Mouse (Mus musculus): ENCODE results near the gene Uba52. TPM values are rescaled to one million over a fixed set of nuclear protein-coding genes. Genes with fewer than 3 reads are reported as not detected.

The Uba52 gene
- total and polyA plus RNA-seq, 3 experiments, result 1,322 to 1,685 (median 1,627) TPM

DNA sequence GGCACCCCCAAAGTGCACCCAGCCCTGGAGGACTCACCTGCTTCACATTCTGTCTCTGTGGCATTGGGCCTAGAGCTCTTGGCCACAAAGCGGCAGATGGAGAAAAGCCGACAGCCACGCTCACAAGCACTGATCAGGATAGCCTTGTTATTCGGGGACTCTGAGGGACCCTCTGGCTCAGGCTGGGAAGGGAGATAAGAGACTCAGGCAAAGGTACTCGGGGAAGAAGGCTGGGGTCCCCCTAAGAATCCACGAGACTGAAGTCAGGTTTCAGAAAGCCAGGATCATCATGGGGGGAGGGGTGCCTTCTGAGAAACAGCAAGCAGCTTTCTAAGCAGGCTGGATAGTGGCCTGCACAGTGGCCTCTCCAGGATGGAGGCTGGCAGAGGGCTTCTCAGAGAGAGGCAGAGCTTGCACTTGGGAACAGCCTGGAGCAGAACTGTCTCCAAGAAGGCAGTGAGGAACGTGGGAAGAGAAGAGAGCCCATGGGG lies 24.4 kb downstream of the Uba52 start:
- no peak for DNase-seq

GRCm38 (mm10) chr8:70482943-70483342 lies 27.7 kb downstream of the Uba52 start:
- no peak for DNase-seq

DNA sequence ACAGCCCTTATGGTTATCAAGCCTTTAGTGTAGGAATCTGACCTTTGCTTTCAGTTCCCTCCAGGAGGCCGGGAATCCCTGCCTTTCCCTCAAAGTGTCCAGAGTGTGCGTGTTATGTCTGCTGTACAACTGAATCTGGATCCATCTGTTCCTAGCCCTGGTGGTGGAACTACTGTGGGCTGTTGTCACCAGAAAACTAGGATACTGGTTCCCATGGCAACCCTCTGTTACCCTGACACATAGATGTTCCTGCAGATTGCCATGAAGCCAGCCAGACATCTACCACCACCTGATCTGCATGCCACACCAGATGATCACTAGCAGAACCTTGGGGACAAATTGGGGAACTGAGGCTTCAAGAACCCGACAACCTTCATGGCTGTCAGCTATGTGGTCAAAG lies 28.7 kb downstream of the Uba52 start:
- DNase-seq, result no peak

GRCm38 (mm10) chr8:70477269-70477982 lies 33.2 kb downstream of the Uba52 start:
- DNase-seq, result no peak

DNA sequence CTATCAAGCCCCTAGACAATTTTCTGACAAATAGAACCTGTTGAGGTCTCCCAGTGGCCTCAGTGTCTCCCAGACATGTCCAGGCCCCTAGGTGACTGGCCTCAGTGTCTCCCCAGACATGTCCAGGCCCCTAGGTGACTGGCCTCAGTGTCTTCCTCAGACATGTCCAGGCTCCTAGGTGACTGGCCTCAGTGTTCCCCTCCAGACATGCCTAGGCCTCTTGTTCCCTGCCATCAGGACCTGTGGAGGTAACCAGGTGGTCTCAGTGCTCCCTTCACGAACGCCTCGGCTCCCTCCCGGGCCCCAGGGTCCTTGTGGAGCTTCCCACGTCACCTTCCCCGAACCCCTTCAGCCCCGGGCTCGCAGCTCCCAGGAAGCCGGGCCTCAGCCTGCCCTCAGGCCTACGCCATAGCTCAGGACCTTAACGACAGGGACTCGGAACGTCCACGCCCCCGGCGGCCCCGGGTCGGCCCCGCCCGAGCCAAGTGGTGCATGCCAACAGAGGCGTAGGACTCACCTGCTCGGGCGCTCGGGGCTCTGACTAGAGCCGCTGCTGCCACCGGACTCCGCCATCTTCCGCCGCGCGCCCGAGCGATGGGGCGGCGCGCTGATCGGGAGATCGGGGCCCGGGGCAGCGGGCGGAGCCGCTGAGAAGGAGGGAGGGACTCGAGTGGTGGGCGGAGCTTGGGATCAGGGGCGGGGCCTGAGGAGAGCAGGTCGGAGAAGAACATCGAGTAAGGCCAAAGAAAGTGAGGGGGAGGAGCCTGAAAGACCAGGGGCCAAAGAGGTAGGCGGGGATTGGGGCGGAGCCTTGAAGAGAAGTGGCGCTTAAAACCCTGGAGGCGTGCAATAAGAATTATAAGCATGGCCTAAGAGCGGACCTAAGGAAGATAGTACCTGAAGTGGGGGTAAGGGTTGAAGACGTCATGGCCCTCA lies 34.0 kb downstream of the Uba52 start, which contains the start of gene Klhl26:
Gene Klhl26 (minus strand): TSS at position 636 of the 936 bp plus-strand sequence.
- DNase-seq, result peak; percentile 98

GRCm38 (mm10) chr8:70471856-70472255 lies 38.7 kb downstream of the Uba52 start:
- no peak for DNase-seq

DNA sequence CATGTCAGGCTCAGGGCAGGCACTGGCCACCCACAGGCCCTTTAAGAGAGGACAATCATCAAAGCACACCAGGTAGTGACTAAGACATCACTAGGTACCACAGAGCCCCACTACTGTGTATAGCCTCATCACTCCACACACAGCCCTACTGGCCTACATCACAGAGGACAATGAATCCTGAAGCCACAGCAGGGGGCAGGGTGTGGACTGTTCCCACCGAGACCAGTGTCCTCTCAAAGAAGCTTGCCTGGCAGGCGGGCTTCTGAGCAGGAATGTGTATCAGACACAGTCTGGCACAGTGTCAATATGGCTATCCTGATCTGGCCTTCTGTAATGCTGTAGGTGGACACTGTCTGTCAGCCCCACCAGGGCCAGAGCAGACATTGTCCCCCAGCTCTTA lies 40.7 kb downstream of the Uba52 start:
- no peak for DNase-seq

DNA sequence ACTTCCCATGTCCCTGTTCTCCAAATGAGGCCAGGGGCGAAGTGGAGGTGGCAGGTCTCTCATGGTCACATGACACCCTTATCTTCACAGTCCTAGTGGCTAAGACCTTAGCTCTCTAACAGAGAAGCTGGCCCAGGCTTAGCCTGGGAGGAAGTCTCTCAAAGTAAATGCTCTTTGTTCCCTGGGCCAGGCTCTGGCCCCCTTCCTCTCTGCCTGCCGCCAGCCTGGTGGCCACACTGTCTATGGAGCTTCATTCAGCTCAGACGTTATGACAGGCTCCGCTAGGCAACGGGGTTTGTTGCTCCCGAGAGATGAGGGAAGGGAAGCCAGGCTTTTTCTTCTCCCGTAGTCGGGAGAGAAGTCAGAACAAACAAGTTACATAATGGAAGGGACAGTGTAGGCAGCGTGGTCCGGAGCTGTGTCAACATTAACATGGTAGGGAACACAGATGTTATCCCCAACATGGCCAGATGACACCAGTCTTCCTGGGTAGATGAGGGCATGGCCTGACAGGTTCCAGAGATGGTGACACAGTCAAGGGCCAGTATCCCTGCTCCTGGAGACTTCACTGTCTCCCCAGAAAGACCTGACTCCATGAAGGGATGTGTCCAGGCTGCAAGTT lies 41.2 kb downstream of the Uba52 start:
- DNase-seq, result no peak

DNA sequence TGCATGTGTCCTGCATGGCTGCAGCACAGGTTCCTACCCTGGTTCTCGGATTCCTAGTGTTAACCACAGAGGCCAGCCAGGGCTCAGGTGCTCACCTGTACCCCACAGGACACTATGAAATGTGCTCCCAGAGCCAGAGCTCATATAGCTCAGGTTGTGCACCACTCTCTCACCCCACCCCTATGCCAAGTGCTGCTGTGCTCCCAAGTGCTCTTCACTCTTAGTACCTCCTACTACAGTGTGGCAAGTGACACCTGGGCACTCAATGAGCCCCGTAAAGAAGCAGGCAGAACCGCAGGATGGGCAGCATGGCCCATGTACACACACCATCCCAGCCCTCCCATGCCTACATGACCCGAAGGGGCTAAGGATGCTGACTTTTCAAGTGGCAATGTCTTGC lies 41.9 kb downstream of the Uba52 start:
- DNase-seq, result no peak

GRCm38 (mm10) chr8:70467907-70468306 lies 42.7 kb downstream of the Uba52 start:
- no peak for DNase-seq

GRCm38 (mm10) chr8:70467229-70467725 lies 43.3 kb downstream of the Uba52 start:
- DNase-seq, result no peak

DNA sequence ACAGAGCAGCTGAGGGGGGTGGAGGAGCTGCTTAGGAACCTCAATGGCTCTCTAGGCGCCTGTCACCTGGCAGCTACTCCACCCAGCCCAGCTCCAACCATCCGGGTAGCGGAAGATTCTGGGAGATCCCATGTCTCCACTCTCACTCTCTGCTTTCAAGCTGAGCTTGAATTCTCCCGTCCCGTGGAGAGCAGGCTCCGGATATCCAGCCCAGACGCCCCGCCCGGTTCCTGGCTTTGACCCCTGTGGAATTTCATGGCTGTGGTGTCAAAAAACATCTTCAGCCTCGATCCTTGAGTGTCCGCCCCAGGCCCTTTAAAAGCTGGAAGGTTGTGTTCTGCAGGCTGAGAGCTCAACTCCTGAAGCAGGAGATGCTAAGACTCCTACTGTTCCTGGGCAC lies 43.8 kb downstream of the Uba52 start:
- no peak for DNase-seq

- DNase-seq, result no peak
Measured at GRCm38 (mm10) chr8:70466305-70466704, 44.3 kb downstream of the Uba52 start.

DNA sequence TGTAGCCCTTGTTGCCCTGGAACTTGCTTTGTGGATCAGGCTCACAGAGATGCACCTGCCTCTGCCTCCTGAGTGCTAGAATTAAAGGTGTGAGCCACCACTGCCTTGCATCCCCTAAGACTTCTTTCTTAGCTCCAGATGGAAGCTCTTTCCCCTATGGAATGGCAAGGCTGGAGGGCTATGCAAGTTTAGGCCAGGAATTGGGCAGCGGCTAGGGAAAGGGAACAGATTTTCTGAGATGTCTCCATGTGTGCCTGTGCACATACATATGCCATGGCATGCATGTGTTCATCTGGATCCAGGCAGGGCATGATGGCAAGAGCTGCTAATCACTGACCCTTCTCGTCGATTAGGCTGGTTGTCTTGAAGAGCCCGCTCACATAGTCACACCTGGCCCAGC lies 44.9 kb downstream of the Uba52 start:
- DNase-seq, result no peak

DNA sequence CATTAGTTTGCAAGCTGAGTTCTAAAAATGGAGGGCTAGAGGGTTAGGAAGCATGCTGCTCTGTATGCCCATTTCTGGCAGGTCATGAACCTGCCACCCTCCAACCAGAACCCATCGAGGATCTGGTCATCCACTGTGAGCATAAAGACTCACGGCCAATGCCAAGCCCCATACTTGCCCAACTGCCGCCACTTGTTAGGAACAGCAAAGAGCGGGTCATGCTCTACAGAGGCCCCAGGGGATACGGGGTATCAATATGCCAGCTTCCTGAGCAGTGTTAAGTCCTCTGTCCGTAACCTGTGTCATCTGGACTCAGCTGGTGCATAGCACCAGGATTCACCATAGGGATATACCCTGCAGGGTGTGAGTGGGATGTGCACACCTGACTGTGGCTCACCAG lies 46.4 kb downstream of the Uba52 start:
- no peak for DNase-seq

DNA sequence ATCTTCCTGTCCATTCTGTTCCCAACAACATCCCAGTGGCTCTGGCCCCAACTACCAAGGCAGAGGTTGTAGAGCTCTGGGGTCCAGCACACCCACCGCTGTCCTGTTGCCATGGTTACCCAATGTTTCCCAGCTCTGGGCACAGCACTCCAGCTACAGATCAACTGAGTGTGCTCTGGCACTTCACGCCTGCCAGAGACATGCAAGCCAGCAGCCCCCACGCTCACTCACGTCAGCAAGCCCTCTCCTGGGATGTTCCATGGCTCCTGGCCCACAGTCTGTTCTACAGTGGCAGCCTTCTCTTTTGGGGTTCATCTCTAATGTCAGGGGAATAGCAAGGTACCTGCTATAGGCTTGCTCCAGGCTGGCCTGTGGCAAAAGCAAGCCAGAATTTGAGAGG lies 47.3 kb downstream of the Uba52 start:
- no peak for DNase-seq

GRCm38 (mm10) chr8:70462516-70462813 lies 48.1 kb downstream of the Uba52 start:
- DNase-seq, result no peak

- DNase-seq, result peak; percentile 89
Measured at GRCm38 (mm10) chr8:70461765-70462515, 48.7 kb downstream of the Uba52 start.

GRCm38 (mm10) chr8:70460606-70461005 lies 50.0 kb downstream of the Uba52 start:
- peak; percentile 56 for DNase-seq

- peak; percentile 54 for DNase-seq
Measured at GRCm38 (mm10) chr8:70460199-70460598, 50.4 kb downstream of the Uba52 start.

- no peak for DNase-seq
Measured at GRCm38 (mm10) chr8:70459636-70460035, 51.0 kb downstream of the Uba52 start.

DNA sequence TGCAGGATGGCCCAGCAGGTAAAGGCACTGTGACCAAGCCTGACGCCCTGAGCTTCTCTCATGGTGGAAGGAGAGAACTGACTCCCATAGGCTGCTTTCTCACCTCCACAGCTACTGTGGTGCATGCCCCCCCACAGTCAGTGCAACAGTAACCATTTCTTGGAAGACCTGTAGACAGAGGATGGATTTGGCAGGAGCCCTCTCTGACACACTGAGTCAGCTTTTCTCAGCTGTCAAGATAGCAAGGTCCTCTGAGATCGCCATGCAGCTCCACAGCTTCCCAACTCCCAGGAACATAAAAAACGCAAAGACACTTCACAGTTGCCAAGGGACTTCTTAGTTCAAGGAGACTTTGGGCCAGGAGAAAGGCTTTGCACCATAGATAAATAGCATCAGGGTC lies 52.1 kb downstream of the Uba52 start:
- peak; percentile 68 for DNase-seq
